Mouse (Mus musculus) adrenal gland (tissue): ENCODE results near the gene Setd7.

Experiments used
- intact Hi-C: fragments of 180-260 bp; cut with DNase I; formaldehyde crosslinking; loops from one replicate; pipeline ENCODE4 v1.15.1; 2025
- long read RNA-seq, 2 experiments: library from polyadenylated mRNA; unstranded; transcript quantifications; one replicate each; pipeline ENCODE4 v2.0.0; 2020; ENCODE audit warnings: borderline replicate concordance in 1 of 2; ENCODE audit not compliant: insufficient replicate concordance in 1 of 2

Gene Setd7
- long read RNA-seq, experiment 1, partial matches to known transcripts, result 0 of 15 reads
- long read RNA-seq, experiment 1, other reads (novel, unspliced or antisense), result 15 of 15 reads
- long read RNA-seq, experiment 2, partial matches to known transcripts, result 1 of 20 reads
- long read RNA-seq, experiment 2, other reads (novel, unspliced or antisense), result 19 of 20 reads

- intact Hi-C loops, result no loop called here
Observed at GRCm38 (mm10) chr3:51560511-51561108, at the start of gene Setd7. Gene Setd7 (minus strand): TSS chr3:51560879.

- intact Hi-C loops, result no loop called here
Observed at GRCm38 (mm10) chr3:51604489-51604888, 43.8 kb upstream of the Setd7 start.

GRCm38 (mm10) chr3:51603705-51604291, 43.1 kb upstream of the Setd7 start:
- intact Hi-C loops, result no loop called here

GRCm38 (mm10) chr3:51601461-51601860, 40.8 kb upstream of the Setd7 start:
- intact Hi-C loops, result no loop called here

GRCm38 (mm10) chr3:51600728-51601127, 40.0 kb upstream of the Setd7 start:
- intact Hi-C loops, result no loop called here

- intact Hi-C loops, result no loop called here
Observed at GRCm38 (mm10) chr3:51599057-51599630, 38.5 kb upstream of the Setd7 start.

GRCm38 (mm10) chr3:51596538-51596937, 35.9 kb upstream of the Setd7 start:
- intact Hi-C loops, result no loop called here

- intact Hi-C loops, result no loop called here
Observed at GRCm38 (mm10) chr3:51593506-51593905, 32.8 kb upstream of the Setd7 start.

GRCm38 (mm10) chr3:51591591-51591990, 30.9 kb upstream of the Setd7 start:
- intact Hi-C loops, result no loop called here

GRCm38 (mm10) chr3:51590207-51590892, 29.7 kb upstream of the Setd7 start:
- intact Hi-C loops, result no loop called here

- intact Hi-C loops, result no loop called here
Observed at GRCm38 (mm10) chr3:51587697-51588262, 27.1 kb upstream of the Setd7 start.

GRCm38 (mm10) chr3:51583574-51584391, 23.1 kb upstream of the Setd7 start:
- intact Hi-C loops, result loop anchor here (2.0 kb wide), 2 partner anchors 65 to 89 kb away; no protein-coding TSS in a partner anchor

GRCm38 (mm10) chr3:51579243-51579642, 18.6 kb upstream of the Setd7 start:
- intact Hi-C loops, result loop anchor here (5.0 kb wide), 1 partner anchor 663 kb away; no protein-coding TSS in a partner anchor

GRCm38 (mm10) chr3:51577816-51578749, 17.4 kb upstream of the Setd7 start:
- intact Hi-C loops, result loop anchor here (5.0 kb wide), 1 partner anchor 664 kb away; no protein-coding TSS in a partner anchor

GRCm38 (mm10) chr3:51577359-51577758, 16.7 kb upstream of the Setd7 start:
- intact Hi-C loops, result loop anchor here (5.0 kb wide), 1 partner anchor 665 kb away; no protein-coding TSS in a partner anchor

GRCm38 (mm10) chr3:51573915-51574314, 13.2 kb upstream of the Setd7 start:
- intact Hi-C loops, result no loop called here

GRCm38 (mm10) chr3:51570200-51570599, 9.5 kb upstream of the Setd7 start:
- intact Hi-C loops, result no loop called here

GRCm38 (mm10) chr3:51561993-51562385, 1.3 kb upstream of the Setd7 start:
- intact Hi-C loops, result no loop called here
